Mouse (Mus musculus): ENCODE measurements around the gene Adgrv1. TPM values are rescaled to one million over a fixed set of nuclear protein-coding genes. Genes with fewer than 3 reads are reported as not detected.
A peak's percentile ranks its signal among the peaks of the same experiment; 100 is the strongest.

Adgrv1 gene
- polyA plus RNA-seq, 1 experiment from 2014 or later: 41.9 TPM

- Histone ChIP-seq H3K27me3 (ENCODE audit: control insufficient read depth, insufficient read depth, low read length) (no peaks in the 10 kb centered on the region), H3K9ac (ENCODE audit: low read length) (no peak overlapping the region), H3K27ac (ENCODE audit: low read depth, low read length) (no peak overlapping the region), H3K4me2 (ENCODE audit: low read depth, low read length, severe bottlenecking) (no peak overlapping the region), H3K4me3 (ENCODE audit: low read depth, low read length) (no peak overlapping the region), H3K36me3 (ENCODE audit: control insufficient read depth, insufficient read depth, low read length) (no peaks in the 10 kb centered on the region), H3K9me3 (ENCODE audit: control insufficient read depth, low read length) (no peaks in the 10 kb centered on the region), H3K4me1 (replicated peaks; ENCODE audit: control insufficient read depth, insufficient read depth, low read length) (no peaks in the 10 kb centered on the region)
- 81% methylated on average over 6 of the region's 6 CpGs for WGBS
- DNase-seq (ENCODE audit: low spot score): no peak
- ATAC-seq (replicated peaks; ENCODE audit: low FRiP score): no peak
These were observed 207.8 kb downstream of the Adgrv1 start for GRCm38 (mm10) chr13:81425111-81425510.

GRCm38 (mm10) chr13:81424002-81424401 is 209.0 kb downstream of the Adgrv1 start:
- Histone ChIP-seq H3K36me3 (ENCODE audit: control insufficient read depth, insufficient read depth, low read length) (no peaks in the 10 kb centered on the region; the same call in 1 of the 2 replicates), H3K4me1 (replicated peaks; ENCODE audit: control insufficient read depth, insufficient read depth, low read length) (no peaks in the 10 kb centered on the region), H3K9me3 (ENCODE audit: control insufficient read depth, low read length) (no peaks in the 10 kb centered on the region), H3K27ac (ENCODE audit: low read depth, low read length) (no peak overlapping the region), H3K4me2 (ENCODE audit: low read depth, low read length, severe bottlenecking) (no peak overlapping the region), H3K4me3 (ENCODE audit: low read depth, low read length) (no peak overlapping the region), H3K27me3 (ENCODE audit: control insufficient read depth, insufficient read depth, low read length) (no peaks in the 10 kb centered on the region), H3K9ac (ENCODE audit: low read length) (no peak overlapping the region)
- 60% methylated on average over 4 of the region's 4 CpGs for WGBS
- 0 out of 2 replicates have a peak, but pooled peaks have one; percentile 39 for ATAC-seq (replicated peaks; ENCODE audit: low FRiP score)
- DNase-seq (ENCODE audit: low spot score): no peak

- Histone ChIP-seq H3K4me1 (replicated peaks; ENCODE audit: control insufficient read depth, insufficient read depth, low read length) (no peaks in the 10 kb centered on the region), H3K27ac (ENCODE audit: low read depth, low read length) (no peak overlapping the region), H3K4me3 (ENCODE audit: low read depth, low read length) (no peak overlapping the region), H3K4me2 (ENCODE audit: low read depth, low read length, severe bottlenecking) (no peak overlapping the region), H3K9me3 (ENCODE audit: control insufficient read depth, low read length) (no peaks in the 10 kb centered on the region), H3K9ac (ENCODE audit: low read length) (no peak overlapping the region), H3K27me3 (ENCODE audit: control insufficient read depth, insufficient read depth, low read length) (no peaks in the 10 kb centered on the region), H3K36me3 (ENCODE audit: control insufficient read depth, insufficient read depth, low read length) (no peaks in the 10 kb centered on the region; the same call in 1 of the 2 replicates)
- DNase-seq (ENCODE audit: low spot score) (no peak), ATAC-seq (replicated peaks; ENCODE audit: low FRiP score) (no peak)
- 90% methylated on average over 1 of the region's 1 CpGs for WGBS
These were observed 225.0 kb downstream of the Adgrv1 start for GRCm38 (mm10) chr13:81407881-81408460.

GRCm38 (mm10) chr13:81402826-81403225 is 230.1 kb downstream of the Adgrv1 start:
- Histone ChIP-seq H3K27ac (ENCODE audit: low read depth, low read length) (no peak overlapping the region), H3K27me3 (ENCODE audit: control insufficient read depth, insufficient read depth, low read length) (no peaks in the 10 kb centered on the region), H3K9me3 (ENCODE audit: control insufficient read depth, low read length) (no peaks in the 10 kb centered on the region), H3K4me2 (ENCODE audit: low read depth, low read length, severe bottlenecking) (no peak overlapping the region), H3K4me1 (replicated peaks; ENCODE audit: control insufficient read depth, insufficient read depth, low read length) (no peaks in the 10 kb centered on the region), H3K36me3 (ENCODE audit: control insufficient read depth, insufficient read depth, low read length) (no peaks in the 10 kb centered on the region), H3K9ac (ENCODE audit: low read length) (no peak overlapping the region), H3K4me3 (ENCODE audit: low read depth, low read length) (no peak overlapping the region)
- ATAC-seq (replicated peaks; ENCODE audit: low FRiP score): no peak
- 96% methylated on average over 3 of the region's 3 CpGs for WGBS
- DNase-seq (ENCODE audit: low spot score): no peak

GRCm38 (mm10) chr13:81402191-81402590 is 230.8 kb downstream of the Adgrv1 start:
- no peaks in the 10 kb centered on the region for H3K36me3 ChIP-seq (ENCODE audit: control insufficient read depth, insufficient read depth, low read length)
- no peak overlapping the region for H3K27ac ChIP-seq (ENCODE audit: low read depth, low read length)
- 58% methylated on average over 2 of the region's 2 CpGs for WGBS
- no peaks in the 10 kb centered on the region for H3K4me1 ChIP-seq (replicated peaks; ENCODE audit: control insufficient read depth, insufficient read depth, low read length)
- ATAC-seq (replicated peaks; ENCODE audit: low FRiP score): no peak
- H3K9ac ChIP-seq (ENCODE audit: low read length): no peak overlapping the region
- H3K4me3 ChIP-seq (ENCODE audit: low read depth, low read length): no peak overlapping the region
- no peaks in the 10 kb centered on the region for H3K27me3 ChIP-seq (ENCODE audit: control insufficient read depth, insufficient read depth, low read length)
- no peaks in the 10 kb centered on the region for H3K9me3 ChIP-seq (ENCODE audit: control insufficient read depth, low read length)
- DNase-seq (ENCODE audit: low spot score): no peak
- H3K4me2 ChIP-seq (ENCODE audit: low read depth, low read length, severe bottlenecking): no peak overlapping the region

- Histone ChIP-seq H3K4me2 (ENCODE audit: low read depth, low read length, severe bottlenecking) (no peak overlapping the region), H3K27ac (ENCODE audit: low read depth, low read length) (no peak overlapping the region), H3K36me3 (ENCODE audit: control insufficient read depth, insufficient read depth, low read length) (no peaks in the 10 kb centered on the region), H3K4me3 (ENCODE audit: low read depth, low read length) (no peak overlapping the region), H3K9me3 (ENCODE audit: control insufficient read depth, low read length) (no peaks in the 10 kb centered on the region), H3K4me1 (replicated peaks; ENCODE audit: control insufficient read depth, insufficient read depth, low read length) (no peaks in the 10 kb centered on the region), H3K9ac (ENCODE audit: low read length) (no peak overlapping the region), H3K27me3 (ENCODE audit: control insufficient read depth, insufficient read depth, low read length) (no peaks in the 10 kb centered on the region)
- 0 out of 2 replicates have a peak, but pooled peaks have one; percentile 18 for ATAC-seq (replicated peaks; ENCODE audit: low FRiP score)
- DNase-seq (ENCODE audit: low spot score): no peak
- WGBS: 97% methylated on average over 1 of the region's 1 CpGs
These were observed 231.2 kb downstream of the Adgrv1 start for GRCm38 (mm10) chr13:81401742-81402141.

GRCm38 (mm10) chr13:81385597-81386362 is 247.2 kb downstream of the Adgrv1 start:
- ATAC-seq (replicated peaks; ENCODE audit: low FRiP score): no peak
- 88% methylated on average over 4 of the region's 4 CpGs for WGBS
- Histone ChIP-seq H3K4me1 (replicated peaks; ENCODE audit: control insufficient read depth, insufficient read depth, low read length) (no peaks in the 10 kb centered on the region), H3K4me3 (ENCODE audit: low read depth, low read length) (no peak overlapping the region), H3K36me3 (ENCODE audit: control insufficient read depth, insufficient read depth, low read length) (no peaks in the 10 kb centered on the region), H3K9ac (ENCODE audit: low read length) (no peak overlapping the region), H3K4me2 (ENCODE audit: low read depth, low read length, severe bottlenecking) (no peak overlapping the region), H3K27ac (ENCODE audit: low read depth, low read length) (no peak overlapping the region), H3K9me3 (ENCODE audit: control insufficient read depth, low read length) (no peaks in the 10 kb centered on the region), H3K27me3 (ENCODE audit: control insufficient read depth, insufficient read depth, low read length) (no peaks in the 10 kb centered on the region)
- no peak for DNase-seq (ENCODE audit: low spot score)

GRCm38 (mm10) chr13:81381835-81382234 is 251.1 kb downstream of the Adgrv1 start:
- ATAC-seq (replicated peaks; ENCODE audit: low FRiP score): no peak
- H3K4me2 ChIP-seq (ENCODE audit: low read depth, low read length, severe bottlenecking): no peak overlapping the region
- no peaks in the 10 kb centered on the region for H3K27me3 ChIP-seq (ENCODE audit: control insufficient read depth, insufficient read depth, low read length)
- H3K36me3 ChIP-seq (ENCODE audit: control insufficient read depth, insufficient read depth, low read length): no peaks in the 10 kb centered on the region
- no peak overlapping the region for H3K27ac ChIP-seq (ENCODE audit: low read depth, low read length)
- DNase-seq (ENCODE audit: low spot score): no peak
- whole genome bisulfite sequencing: 88% methylated on average over 4 of the region's 4 CpGs
- no peaks in the 10 kb centered on the region for H3K9me3 ChIP-seq (ENCODE audit: control insufficient read depth, low read length)
- no peaks in the 10 kb centered on the region for H3K4me1 ChIP-seq (replicated peaks; ENCODE audit: control insufficient read depth, insufficient read depth, low read length)
- no peak overlapping the region for H3K4me3 ChIP-seq (ENCODE audit: low read depth, low read length)
- H3K9ac ChIP-seq (ENCODE audit: low read length): no peak overlapping the region
